In genomic region chr13:17027846-17028529, GRCm38 (mm10) we compare ENCODE assay signal across 12 mouse cellular contexts.
DNase-seq lines count a peak whose midpoint lies in the region; ATAC-seq and TF ChIP-seq lines count a peak whose summit lies in the region.
"Had no signal": no experiment of that assay in that cellular context is flagged by ENCODE, and none has a peak within 500 bp of the region (broad histone marks: within the 10 kb centered on the region; RNA-seq: fewer than 3 reads in every experiment).

No protein-coding gene starts in this region.

- H3K27me3 ChIP-seq in heart, embryonic 11.5 days (ENCODE audit: control insufficient read depth, insufficient read depth, low read length) = no peaks in the 10 kb centered on the region
- no peaks in the 10 kb centered on the region for H3K27me3 ChIP-seq in liver, embryonic 14.5 days (ENCODE audit: control insufficient read depth, insufficient read depth, low read length)
- H3K27me3 ChIP-seq: limb, embryonic 13.5 days had no signal

- no peak for TF ChIP-seq CTCF in liver, embryonic 14.5 days (IDR thresholded peaks at IDR 0.05; ENCODE audit: low read depth)

- H3K4me3 ChIP-seq in heart, embryonic 11.5 days (ENCODE audit: low read depth, low read length) = no peak overlapping the region
- H3K4me3 ChIP-seq in liver, embryonic 14.5 days (ENCODE audit: insufficient read depth in 1 of 2, low read depth in 2 of 2, low read length in 2 of 2) = no peak overlapping the region
- H3K4me3 ChIP-seq: heart, adult 2 months; limb, embryonic 13.5 days; midbrain, embryonic 10.5 days had no signal

- 90% methylated on average over 4 of the region's 4 CpGs for WGBS in heart, embryonic 11.5 days (ENCODE audit: insufficient replicate concordance)
- WGBS in liver, embryonic 14.5 days (ENCODE audit: insufficient replicate concordance) = 31% methylated on average over 4 of the region's 4 CpGs

- H3K4me2 ChIP-seq in heart, embryonic 11.5 days = no peak overlapping the region
- H3K4me2 ChIP-seq in liver, embryonic 14.5 days (ENCODE audit: low read depth) = peak overlapping the region; percentile 48
- H3K4me2 ChIP-seq: limb, embryonic 13.5 days had no signal

- no peaks in the 10 kb centered on the region for H3K9me3 ChIP-seq in heart, embryonic 11.5 days (replicated peaks; ENCODE audit: control insufficient read depth, low read length)
- H3K9me3 ChIP-seq in liver, embryonic 14.5 days (ENCODE audit: control insufficient read depth, low read length) = no peaks in the 10 kb centered on the region
- H3K9me3 ChIP-seq: G1E; limb, embryonic 13.5 days; midbrain, embryonic 10.5 days had no signal

- DNase-seq in heart, adult 11 months = no peak
- peak; percentile 14 to 60 for DNase-seq in spleen, postnatal 4 days (ENCODE audit: low spot score in 2 of 2)
- DNase-seq in spleen, adult 18-20 months = no peak
- DNase-seq in liver, embryonic 14.5 days (ENCODE audit: low read depth in 3 of 3, low spot score in 3 of 3) = peak in 1 of 3 experiments; percentile 74
- no peak for DNase-seq in gastrocnemius, adult 8-10 months (ENCODE audit: low spot score in 2 of 2)
- no peak for DNase-seq in gastrocnemius, postnatal 4 days (ENCODE audit: low spot score in 2 of 2)

- H3K36me3 ChIP-seq in heart, embryonic 11.5 days (ENCODE audit: control insufficient read depth, insufficient read depth, low read length) = no peaks in the 10 kb centered on the region
- no peaks in the 10 kb centered on the region for H3K36me3 ChIP-seq in liver, embryonic 14.5 days (replicated peaks; ENCODE audit: control insufficient read depth, insufficient read depth, low read depth)
- H3K36me3 ChIP-seq: G1E; limb, embryonic 13.5 days; midbrain, embryonic 10.5 days had no signal

- H3K9ac ChIP-seq in heart, embryonic 11.5 days (ENCODE audit: low read depth, low read length) = no peak overlapping the region
- peak overlapping the region; percentile 40 for H3K9ac ChIP-seq in liver, embryonic 14.5 days (replicated peaks)
- H3K9ac ChIP-seq: limb, embryonic 13.5 days had no signal

- no peaks in the 10 kb centered on the region for H3K4me1 ChIP-seq in heart, embryonic 11.5 days (ENCODE audit: control insufficient read depth, insufficient read depth, low read length)
- H3K4me1 ChIP-seq in liver, embryonic 14.5 days (replicated peaks; ENCODE audit: control insufficient read depth in 2 of 2, insufficient read depth in 2 of 2, low read length in 1 of 2) = peaks cover 16 to 33% of the 10 kb centered on the region in 2 experiments
- H3K4me1 ChIP-seq: midbrain, embryonic 10.5 days had no signal

- H3K27ac ChIP-seq in heart, embryonic 11.5 days (ENCODE audit: low read depth, low read length) = peak overlapping the region; percentile 22; the same call in 1 of the 2 replicates
- H3K27ac ChIP-seq in liver, embryonic 14.5 days = peak overlapping the region; percentile 78
- H3K27ac ChIP-seq: heart, adult 2 months; limb, embryonic 13.5 days; midbrain, embryonic 10.5 days had no signal

- ATAC-seq in heart, embryonic 11.5 days (replicated peaks; ENCODE audit: insufficient number of reproducible peaks, low FRiP score, low TSS enrichment) = peak; percentile 92
- ATAC-seq in liver, embryonic 14.5 days (ENCODE audit: insufficient read depth) = peak; percentile 99
- no peak for ATAC-seq in cerebellum, adult (ENCODE audit: insufficient number of reproducible peaks, low FRiP score, low TSS enrichment)

- peak; percentile 100 for TF ChIP-seq EP300 in liver, embryonic 14.5 days (IDR thresholded peaks at IDR 0.05; ENCODE audit: low read depth)

Comparison
In these comparisons a context has a peak if more than half of its experiments do, and no peak if none do; other contexts are left out.
1. DNase-seq: peak in spleen, postnatal 4 days (2 of 2); none in heart, adult 11 months (single experiment), spleen, adult 18-20 months (0 of 2), gastrocnemius, adult 8-10 months (0 of 2) and gastrocnemius, postnatal 4 days (0 of 2).